Comparison of ENCODE assay signal across 9 mouse cellular contexts in the genomic region with DNA sequence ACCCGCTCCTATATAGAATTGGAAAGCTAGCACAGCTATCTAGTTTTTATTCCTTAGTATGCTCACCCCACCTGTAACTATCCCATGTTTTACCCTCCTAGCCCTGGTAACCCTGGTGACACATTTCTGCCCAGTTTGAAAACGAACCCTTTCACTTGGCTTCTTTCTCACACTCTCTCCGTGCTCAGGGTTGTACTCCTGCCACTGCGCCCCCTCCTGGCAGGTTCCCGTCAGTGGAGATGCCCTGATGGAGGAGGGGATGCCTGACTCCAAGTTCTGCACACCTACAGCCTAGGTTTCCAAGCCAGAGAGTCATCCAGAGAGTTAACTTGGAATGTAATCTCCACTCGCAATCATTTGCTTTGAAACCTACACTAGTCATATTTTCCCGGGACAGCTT. TPM values are rescaled to one million over a fixed set of nuclear protein-coding genes. Genes with fewer than 3 reads are reported as not detected.
DNase-seq lines count a peak whose midpoint lies in the region; ATAC-seq and TF ChIP-seq lines count a peak whose summit lies in the region.
"Had no signal": no experiment of that assay in that cellular context is flagged by ENCODE, and none has a peak within 500 bp of the region (broad histone marks: within the 10 kb centered on the region; RNA-seq: fewer than 3 reads in every experiment).

No protein-coding gene starts in this region.

- H3K27ac ChIP-seq in heart, adult 2 months = no peak overlapping the region

- no peak overlapping the region for H3K9ac ChIP-seq in heart, adult 2 months (ENCODE audit: low read depth, low read length)
- H3K9ac ChIP-seq: heart, embryonic 15.5 days had no signal

- peak; percentile 62 to 72 for ATAC-seq in hematopoietic stem cell, adult 5-6 weeks (replicated peaks in 1 of 2; ENCODE audit: insufficient read depth in 1 of 2, low FRiP score in 2 of 2, low TSS enrichment in 1 of 2, low read depth in 1 of 2, poor library complexity in 2 of 2, severe bottlenecking in 2 of 2)

- no peaks in the 10 kb centered on the region for H3K27me3 ChIP-seq in heart, adult 2 months (ENCODE audit: control insufficient read depth, insufficient read depth, low read length)
- H3K27me3 ChIP-seq: heart, embryonic 15.5 days had no signal

- no peaks in the 10 kb centered on the region; the same call in 1 of the 2 replicates for H3K4me1 ChIP-seq in heart, adult 2 months (ENCODE audit: control insufficient read depth, insufficient read depth, low read length)

- DNase-seq in heart, adult 2 months = no peak
- no peak for DNase-seq in heart, adult 8-10 months (ENCODE audit: low spot score)
- DNase-seq in right cerebral cortex, postnatal 4 days = peak; percentile 26
- DNase-seq in right cerebral cortex, adult 2 months (ENCODE audit: low spot score in 2 of 2) = no peak
- peak; percentile 45 to 78 for DNase-seq in spleen, postnatal 4 days (ENCODE audit: low spot score in 2 of 2)
- no peak for DNase-seq in frontal cortex, postnatal 10 days (ENCODE audit: low spot score in 2 of 2)
- DNase-seq in layer of hippocampus, adult 9-10 months (ENCODE audit: low spot score) = no peak

- no peak for TF ChIP-seq POLR2A in heart, adult 2 months (IDR thresholded peaks at IDR 0.05; ENCODE audit: insufficient read depth, low read depth, low read length)

- no peak for TF ChIP-seq EP300 in heart, adult 2 months (IDR thresholded peaks at IDR 0.05; ENCODE audit: insufficient read depth, low read depth, low read length)

- WGBS in heart, adult 2 months = 70% methylated on average over 7 of the region's 7 CpGs

- no peak overlapping the region for H3K4me3 ChIP-seq in heart, adult 2 months
- H3K4me3 ChIP-seq: heart, embryonic 15.5 days had no signal

- TF ChIP-seq CTCF in heart, adult 2 months (IDR thresholded peaks at IDR 0.05) = peak; percentile 46

- H3K79me2 ChIP-seq in heart, adult 2 months (replicated peaks; ENCODE audit: control insufficient read depth, insufficient read depth, low read length) = peaks cover 3% of the 10 kb centered on the region

- no peaks in the 10 kb centered on the region for H3K36me3 ChIP-seq in heart, adult 2 months (ENCODE audit: control insufficient read depth, insufficient read depth, low read length)
- H3K36me3 ChIP-seq: heart, embryonic 15.5 days had no signal

- intact Hi-C loops in heart, adult 2 months (cut with DNase I) = no loop called here

RNA-seq across cellular contexts. Expression of gene Lca5, which starts 7.3 kb away (rescaled TPM):
- 1 to 10 TPM; 1.6 to 2.9 TPM for total RNA-seq in heart, adult 2 months (2021)
- 0.49 and 0.97 TPM in 2 replicates for polyA plus RNA-seq in heart, adult 2 months (2012; rRNA removed)
- total RNA-seq in heart, adult 8-10 months (2022) = 1 to 10 TPM; 2.0 to 3.3 (median 2.6) TPM
- total RNA-seq in hematopoietic stem cell, adult 5-6 weeks (2017) = 1.9 and 8.8 TPM in 2 replicates

Comparison
In these comparisons a context has a peak if more than half of its experiments do, and no peak if none do; other contexts are left out.
1. DNase-seq: peak in right cerebral cortex, postnatal 4 days (single experiment) and spleen, postnatal 4 days (2 of 2); none in heart, adult 2 months (0 of 2), heart, adult 8-10 months (single experiment), right cerebral cortex, adult 2 months (0 of 2), frontal cortex, postnatal 10 days (0 of 2) and layer of hippocampus, adult 9-10 months (single experiment).